Mouse (Mus musculus): Measurements from ENCODE around the gene Fbxl22. TPM values are rescaled to one million over a fixed set of nuclear protein-coding genes. Genes with fewer than 3 reads are reported as not detected.

Fbxl22 gene
- polyA plus RNA-seq, 1 experiment = 0.65 TPM

- Histone ChIP-seq H3K4me1 (ENCODE audit: control insufficient read depth, insufficient read depth, low read length) (no peaks in the 10 kb centered on the region), H3K4me3 (ENCODE audit: insufficient read depth, low read length) (no peak overlapping the region), H3K27ac (ENCODE audit: insufficient read depth, low read length) (no peak overlapping the region)
- TF ChIP-seq CTCF (IDR thresholded peaks at IDR 0.05; ENCODE audit: borderline replicate concordance, insufficient read depth, low read length) (no peak), POLR2A (IDR thresholded peaks at IDR 0.05; ENCODE audit: low read depth, low read length) (no peak)
Measured at GRCm38 (mm10) chr9:66492361-66492760, 22.0 kb downstream of the Fbxl22 start.

- TF ChIP-seq CTCF (IDR thresholded peaks at IDR 0.05; ENCODE audit: borderline replicate concordance, insufficient read depth, low read length) = no peak
- no peak for TF ChIP-seq POLR2A (IDR thresholded peaks at IDR 0.05; ENCODE audit: low read depth, low read length)
- Histone ChIP-seq H3K4me1 (ENCODE audit: control insufficient read depth, insufficient read depth, low read length) (no peaks in the 10 kb centered on the region), H3K27ac (ENCODE audit: insufficient read depth, low read length) (no peak overlapping the region), H3K4me3 (ENCODE audit: insufficient read depth, low read length) (no peak overlapping the region)
Measured at GRCm38 (mm10) chr9:66488786-66489185, 25.6 kb downstream of the Fbxl22 start.

- Histone ChIP-seq H3K4me3 (ENCODE audit: insufficient read depth, low read length) (no peak overlapping the region), H3K27ac (ENCODE audit: insufficient read depth, low read length) (no peak overlapping the region), H3K4me1 (ENCODE audit: control insufficient read depth, insufficient read depth, low read length) (no peaks in the 10 kb centered on the region)
- no peak for TF ChIP-seq POLR2A (IDR thresholded peaks at IDR 0.05; ENCODE audit: low read depth, low read length)
- no peak for TF ChIP-seq CTCF (IDR thresholded peaks at IDR 0.05; ENCODE audit: borderline replicate concordance, insufficient read depth, low read length)
Measured at GRCm38 (mm10) chr9:66483429-66483828, 31.0 kb downstream of the Fbxl22 start.

- H3K27ac ChIP-seq (ENCODE audit: insufficient read depth, low read length) = no peak overlapping the region
- TF ChIP-seq POLR2A (IDR thresholded peaks at IDR 0.05; ENCODE audit: low read depth, low read length) = no peak
- no peak for TF ChIP-seq CTCF (IDR thresholded peaks at IDR 0.05; ENCODE audit: borderline replicate concordance, insufficient read depth, low read length)
- no peak overlapping the region for H3K4me3 ChIP-seq (ENCODE audit: insufficient read depth, low read length)
- no peaks in the 10 kb centered on the region for H3K4me1 ChIP-seq (ENCODE audit: control insufficient read depth, insufficient read depth, low read length)
Measured at GRCm38 (mm10) chr9:66477785-66478184, 36.6 kb downstream of the Fbxl22 start.

GRCm38 (mm10) chr9:66465087-66465486 lies 49.3 kb downstream of the Fbxl22 start:
- Histone ChIP-seq H3K4me3 (ENCODE audit: insufficient read depth, low read length) (no peak overlapping the region), H3K27ac (ENCODE audit: insufficient read depth, low read length) (no peak overlapping the region), H3K4me1 (ENCODE audit: control insufficient read depth, insufficient read depth, low read length) (no peaks in the 10 kb centered on the region)
- no peak for TF ChIP-seq CTCF (IDR thresholded peaks at IDR 0.05; ENCODE audit: borderline replicate concordance, insufficient read depth, low read length)
- TF ChIP-seq POLR2A (IDR thresholded peaks at IDR 0.05; ENCODE audit: low read depth, low read length) = no peak

Other genes with a start within 250 kb of the Fbxl22 start
- 28.3 and 34.9 TPM in 2 replicates for gene Herc1, start 164.1 kb downstream of the Fbxl22 start, polyA plus RNA-seq (2011; ENCODE audit: insufficient read length, low read depth, missing spikeins)
- 44.2 and 47.2 TPM in 2 replicates for gene Usp3, start 78.5 kb upstream of the Fbxl22 start, polyA plus RNA-seq (2011; ENCODE audit: insufficient read length, low read depth, missing spikeins)
- 5.3 and 8.5 TPM in 2 replicates for gene Car12, start 199.1 kb upstream of the Fbxl22 start, polyA plus RNA-seq (2011; ENCODE audit: insufficient read length, low read depth, missing spikeins)

Measured in embryonic fibroblast, embryonic 13.5 days (primary cell).